Mouse (Mus musculus): ENCODE data around the gene Col4a2.

The Col4a2 gene

GRCm38 (mm10) chr8:11382059-11382810, 69.6 kb downstream of the Col4a2 start:
- DNase-seq (ENCODE audit: low read depth, low spot score), result no peak

GRCm38 (mm10) chr8:11382933-11383332, 70.3 kb downstream of the Col4a2 start:
- no peak for DNase-seq (ENCODE audit: low read depth, low spot score)

GRCm38 (mm10) chr8:11383379-11383778, 70.8 kb downstream of the Col4a2 start:
- no peak for DNase-seq (ENCODE audit: low read depth, low spot score)

- DNase-seq (ENCODE audit: low read depth, low spot score), result no peak
Measured at GRCm38 (mm10) chr8:11384841-11385240, 72.2 kb downstream of the Col4a2 start.

GRCm38 (mm10) chr8:11385272-11385905, 72.8 kb downstream of the Col4a2 start:
- DNase-seq (ENCODE audit: low read depth, low spot score), result no peak

- DNase-seq (ENCODE audit: low read depth, low spot score), result no peak
Measured at GRCm38 (mm10) chr8:11387282-11387681, 74.7 kb downstream of the Col4a2 start.

GRCm38 (mm10) chr8:11389275-11390050, 76.9 kb downstream of the Col4a2 start:
- DNase-seq (ENCODE audit: low read depth, low spot score), result no peak

GRCm38 (mm10) chr8:11392739-11393138, 80.1 kb downstream of the Col4a2 start:
- peak; percentile 56 for DNase-seq (ENCODE audit: low read depth, low spot score)

- no peak for DNase-seq (ENCODE audit: low read depth, low spot score)
Measured at GRCm38 (mm10) chr8:11393161-11393560, 80.6 kb downstream of the Col4a2 start.

- no peak for DNase-seq (ENCODE audit: low read depth, low spot score)
Measured at GRCm38 (mm10) chr8:11393607-11394006, 81.0 kb downstream of the Col4a2 start.

- DNase-seq (ENCODE audit: low read depth, low spot score), result no peak
Measured at GRCm38 (mm10) chr8:11394773-11395172, 82.2 kb downstream of the Col4a2 start.

- no peak for DNase-seq (ENCODE audit: low read depth, low spot score)
Measured at GRCm38 (mm10) chr8:11395601-11396000, 83.0 kb downstream of the Col4a2 start.

- no peak for DNase-seq (ENCODE audit: low read depth, low spot score)
Measured at GRCm38 (mm10) chr8:11396111-11396510, 83.5 kb downstream of the Col4a2 start.

GRCm38 (mm10) chr8:11397126-11397525, 84.5 kb downstream of the Col4a2 start:
- DNase-seq (ENCODE audit: low read depth, low spot score), result no peak

GRCm38 (mm10) chr8:11399706-11400105, 87.1 kb downstream of the Col4a2 start:
- no peak for DNase-seq (ENCODE audit: low read depth, low spot score)

- no peak for DNase-seq (ENCODE audit: low read depth, low spot score)
Measured at GRCm38 (mm10) chr8:11400244-11400643, 87.6 kb downstream of the Col4a2 start.

- no peak for DNase-seq (ENCODE audit: low read depth, low spot score)
Measured at GRCm38 (mm10) chr8:11401183-11401582, 88.6 kb downstream of the Col4a2 start.

GRCm38 (mm10) chr8:11402220-11402619, 89.6 kb downstream of the Col4a2 start:
- no peak for DNase-seq (ENCODE audit: low read depth, low spot score)

GRCm38 (mm10) chr8:11403813-11404212, 91.2 kb downstream of the Col4a2 start:
- DNase-seq (ENCODE audit: low read depth, low spot score), result no peak

- DNase-seq (ENCODE audit: low read depth, low spot score), result no peak
Measured at GRCm38 (mm10) chr8:11404614-11405013, 92.0 kb downstream of the Col4a2 start.

GRCm38 (mm10) chr8:11405722-11406481, 93.3 kb downstream of the Col4a2 start:
- DNase-seq (ENCODE audit: low read depth, low spot score), result no peak

Data from embryo, embryonic 11.5 days (tissue).